Mouse (Mus musculus) spleen, adult 12 weeks (tissue): ENCODE measurements around the gene Olfr74.
"Not testable (repeated sequence)": the region's sequence is repeated elsewhere in the genome, so short reads cannot be mapped to it uniquely, and the experiment has no call there.

Experiments
- DNase-seq: peaks from one replicate; pipeline ENCODE4 v3.0.0; 2022; ENCODE audit warnings: low spot score

Olfr74 gene

DNA sequence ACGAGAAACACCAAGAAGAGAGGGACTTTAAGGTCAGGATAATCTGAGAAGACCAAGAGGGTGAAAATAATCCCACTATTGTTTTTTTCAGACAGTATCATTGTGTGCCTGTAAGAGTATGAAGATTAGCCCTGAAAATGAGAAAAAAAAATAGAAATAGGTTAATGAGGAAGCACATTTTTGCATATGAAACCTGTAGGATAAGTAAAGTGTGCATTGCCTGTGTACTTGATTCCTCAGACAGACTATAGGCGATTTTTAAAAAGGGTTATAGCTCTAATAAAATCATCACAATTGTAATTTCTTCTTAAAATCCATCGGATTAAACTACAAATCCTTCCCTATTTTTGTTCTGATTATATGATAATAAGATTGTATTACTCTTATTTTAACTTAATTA lies at the start of gene Olfr74:
Olfr74 (minus strand) TSS at position 101 of the 400 bp plus-strand sequence.
- DNase-seq = no peak

GRCm38 (mm10) chr2:88022474-88022873 lies 48.0 kb upstream of the Olfr74 start, which contains the start of gene Olfr1161:
Gene Olfr1161, plus strand, starts transcription at chr2:88022774.
- not testable (repeated sequence) for DNase-seq

GRCm38 (mm10) chr2:88007515-88008318 lies 33.3 kb upstream of the Olfr74 start, which contains the start of gene Olfr1160:
Gene Olfr1160, minus strand, starts transcription at chr2:88008268.
- DNase-seq = no peak

GRCm38 (mm10) chr2:87989813-87990212 lies 15.3 kb upstream of the Olfr74 start, which contains the start of gene Olfr1158:
Gene Olfr1158, plus strand, starts transcription at chr2:87990113.
- DNase-seq = no peak

DNA sequence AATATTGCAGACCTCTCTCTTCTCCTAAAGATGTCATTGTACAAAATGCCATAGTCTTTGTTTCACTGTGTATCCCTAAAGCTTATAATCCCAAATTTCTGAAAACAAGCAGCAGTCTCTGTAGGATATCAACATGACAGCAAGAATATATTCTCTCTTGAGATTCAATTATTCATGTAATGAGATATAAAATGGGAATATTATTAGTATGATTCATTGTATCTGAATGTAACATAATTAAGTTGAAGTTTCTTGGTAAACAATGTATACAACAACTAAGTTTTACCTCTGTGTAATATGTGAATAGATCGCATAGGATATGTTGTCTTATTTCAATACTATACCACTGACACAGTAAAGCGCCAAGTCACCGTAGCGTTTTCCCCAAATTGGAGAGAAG lies 6.3 kb downstream of the Olfr74 start, which contains the start of gene Olfr1157:
Olfr1157 (minus strand) TSS at position 101 of the 400 bp plus-strand sequence.
- DNase-seq = no peak

GRCm38 (mm10) chr2:87953000-87953399 lies 21.5 kb downstream of the Olfr74 start, which contains the start of gene Olfr1156:
Gene Olfr1156, minus strand, starts transcription at chr2:87953100.
- no peak for DNase-seq

- DNase-seq = no peak
Measured at GRCm38 (mm10) chr2:87945037-87945436, 29.4 kb downstream of the Olfr74 start, which contains the start of gene Olfr1155. Gene Olfr1155, minus strand, starts transcription at chr2:87945137.
